Mouse (Mus musculus) MEL (cell line): ENCODE data around the gene Sycp1. TPM values are rescaled to one million over a fixed set of nuclear protein-coding genes. Genes with fewer than 3 reads are reported as not detected.

Experiments
- DNase-seq: peaks from one replicate; pipeline ENCODE4 v3.0.0; 2011; ENCODE audit warnings: low read depth, low spot score
- H3K27ac ChIP-seq: 2 replicates; pipeline ENCODE4 v1.5.1; 2012; ENCODE audit warnings: low read depth, mild to moderate bottlenecking, control low read depth, low read length, moderate library complexity; ENCODE audit not compliant: control insufficient read depth
- H3K27me3 ChIP-seq, 2 experiments: fragments of 150-350 bp in 1 of 2; sonication (generic) in 1 of 2; 2 replicates each; pipeline ENCODE4 v1.6.1; 2012; ENCODE audit warnings: low read length in 2 of 2, mild to moderate bottlenecking in 2 of 2, improper control_type of control experiment in 1 of 2, moderate library complexity in 1 of 2; ENCODE audit not compliant: insufficient read depth in 2 of 2, control insufficient read depth in 1 of 2
- H3K36me3 ChIP-seq, 2 experiments: 2 replicates each; pipeline ENCODE4 v1.6.1; 2012 to 2014; ENCODE audit warnings: low read length in 2 of 2, improper control_type of control experiment in 1 of 2, inconsistent platforms in 1 of 2, mild to moderate bottlenecking in 1 of 2; ENCODE audit not compliant: insufficient read depth in 2 of 2, control insufficient read depth in 1 of 2
- H3K4me1 ChIP-seq, 2 experiments: fragments of 150-350 bp in 1 of 2; sonication (generic) in 1 of 2; 2 replicates each; pipeline ENCODE4 v1.6.1; 2012; ENCODE audit warnings: low read length in 2 of 2, improper control_type of control experiment in 1 of 2, mild to moderate bottlenecking in 1 of 2; ENCODE audit not compliant: insufficient read depth in 2 of 2, control insufficient read depth in 1 of 2
- H3K4me3 ChIP-seq, 2 experiments: fragments of 150-350 bp in 1 of 2; sonication (generic) in 1 of 2; 2 replicates each; pipeline ENCODE4 v1.5.1; 2012; ENCODE audit warnings: low read depth in 2 of 2, low read length in 2 of 2, mild to moderate bottlenecking in 2 of 2, moderate library complexity in 2 of 2, control low read depth in 1 of 2, improper control_type of control experiment in 1 of 2; ENCODE audit not compliant: control insufficient read depth in 1 of 2, insufficient read depth in 1 of 2
- H3K79me2 ChIP-seq: 2 replicates; pipeline ENCODE4 v1.6.1; 2012; ENCODE audit warnings: mild to moderate bottlenecking, low read length, moderate library complexity; ENCODE audit not compliant: control insufficient read depth, poor library complexity, insufficient read depth
- H3K9ac ChIP-seq: 2 replicates; pipeline ENCODE4 v1.6.1; 2012; ENCODE audit warnings: low read depth, mild to moderate bottlenecking, control low read depth, low read length, moderate library complexity; ENCODE audit not compliant: control insufficient read depth, poor library complexity, severe bottlenecking
- H3K9me3 ChIP-seq: fragments of 150-350 bp; sonication (generic); replicated peaks from 2 replicates; pipeline ENCODE4 v1.6.1; 2012; ENCODE audit warnings: mild to moderate bottlenecking, low read length, improper control_type of control experiment, moderate library complexity; ENCODE audit not compliant: insufficient read depth
- BHLHE40 ChIP-seq: IDR thresholded peaks from 2 replicates; pipeline ENCODE4 v1.6.1; 2012; ENCODE audit warnings: low read depth, mild to moderate bottlenecking, inconsistent platforms, low read length, improper control_type of control experiment, borderline replicate concordance
- CHD1 ChIP-seq: IDR thresholded peaks from 2 replicates; pipeline ENCODE4 v1.6.1; 2012; ENCODE audit warnings: low read depth, mild to moderate bottlenecking, inconsistent platforms, low read length, improper control_type of control experiment
- CHD2 ChIP-seq: IDR thresholded peaks from 2 replicates; pipeline ENCODE4 v1.6.1; 2011; ENCODE audit warnings: low read length, improper control_type of control experiment
- E2F4 ChIP-seq: IDR thresholded peaks from 2 replicates; pipeline ENCODE4 v1.6.1; 2011; ENCODE audit warnings: low read depth, low read length, improper control_type of control experiment, borderline replicate concordance
- ETS1 ChIP-seq: IDR thresholded peaks from 2 replicates; pipeline ENCODE4 v1.6.1; 2012; ENCODE audit warnings: low read depth, mild to moderate bottlenecking, inconsistent platforms, low read length, improper control_type of control experiment, moderate library complexity
- GABPA ChIP-seq: IDR thresholded peaks from 2 replicates; pipeline ENCODE4 v1.6.1; 2012; ENCODE audit warnings: low read depth, mild to moderate bottlenecking, inconsistent platforms, low read length, improper control_type of control experiment, moderate library complexity
- GATA1 ChIP-seq: IDR thresholded peaks from 2 replicates; pipeline ENCODE4 v1.6.1; 2011; ENCODE audit warnings: low read depth, low read length, improper control_type of control experiment
- HCFC1 ChIP-seq: IDR thresholded peaks from 2 replicates; pipeline ENCODE4 v1.6.1; 2012; ENCODE audit warnings: low read depth, mild to moderate bottlenecking, inconsistent platforms, low read length, improper control_type of control experiment, moderate library complexity
- MAFK ChIP-seq: IDR thresholded peaks from 2 replicates; pipeline ENCODE4 v1.6.1; 2011; ENCODE audit warnings: low read depth, mild to moderate bottlenecking, low read length, improper control_type of control experiment, borderline replicate concordance
- MAX ChIP-seq: IDR thresholded peaks from 2 replicates; pipeline ENCODE4 v1.6.1; 2011; ENCODE audit warnings: low read length, improper control_type of control experiment
- MAZ ChIP-seq: IDR thresholded peaks from 2 replicates; pipeline ENCODE4 v1.6.1; 2012; ENCODE audit warnings: low read depth, mild to moderate bottlenecking, inconsistent platforms, low read length, improper control_type of control experiment
- MEF2A ChIP-seq: IDR thresholded peaks from 2 replicates; pipeline ENCODE4 v1.6.1; 2014; ENCODE audit warnings: low read depth, mild to moderate bottlenecking, inconsistent platforms, low read length, improper control_type of control experiment; ENCODE audit not compliant: poor library complexity, insufficient replicate concordance, severe bottlenecking; ENCODE audit errors: extremely low read depth
- MXI1 ChIP-seq: IDR thresholded peaks from 2 replicates; pipeline ENCODE4 v1.6.1; 2011; ENCODE audit warnings: mild to moderate bottlenecking, low read depth, low read length, improper control_type of control experiment
- NRF1 ChIP-seq: IDR thresholded peaks from 2 replicates; pipeline ENCODE4 v1.6.1; 2014; ENCODE audit warnings: low read depth, mild to moderate bottlenecking, inconsistent platforms, low read length, improper control_type of control experiment, moderate library complexity; ENCODE audit not compliant: poor library complexity, insufficient read depth, severe bottlenecking
- POLR2A ChIP-seq, 2 experiments: IDR thresholded peaks; 2 replicates each; pipeline ENCODE4 v1.6.1; 2011 to 2012; ENCODE audit warnings: low read length in 2 of 2, mild to moderate bottlenecking in 2 of 2, control low read depth in 1 of 2, improper control_type of control experiment in 1 of 2, low read depth in 1 of 2, moderate library complexity in 1 of 2; ENCODE audit not compliant: control insufficient read depth in 1 of 2, insufficient read depth in 1 of 2, poor library complexity in 1 of 2
- POLR2AphosphoS2 ChIP-seq: IDR thresholded peaks from 2 replicates; pipeline ENCODE4 v1.6.1; 2011; ENCODE audit warnings: low read length, improper control_type of control experiment
- POLR2AphosphoS5 ChIP-seq: IDR thresholded peaks from 2 replicates; pipeline ENCODE4 v1.6.1; 2012; ENCODE audit warnings: low read depth, borderline replicate concordance, mild to moderate bottlenecking, inconsistent platforms, low read length, moderate library complexity, mixed read lengths
- RCOR1 ChIP-seq: IDR thresholded peaks from 2 replicates; pipeline ENCODE4 v1.6.1; 2012; ENCODE audit warnings: low read depth, mild to moderate bottlenecking, inconsistent platforms, low read length, improper control_type of control experiment
- SIN3A ChIP-seq: IDR thresholded peaks from 2 replicates; pipeline ENCODE4 v1.6.1; 2012; ENCODE audit warnings: low read length, improper control_type of control experiment, inconsistent platforms
- SMC3 ChIP-seq: IDR thresholded peaks from 2 replicates; pipeline ENCODE4 v1.6.1; 2011; ENCODE audit warnings: low read depth, low read length, improper control_type of control experiment
- TAL1 ChIP-seq: IDR thresholded peaks from 2 replicates; pipeline ENCODE4 v1.6.1; 2012; ENCODE audit warnings: mild to moderate bottlenecking, inconsistent platforms, low read length, moderate library complexity, mixed read lengths
- TCF12 ChIP-seq: IDR thresholded peaks from 2 replicates; pipeline ENCODE4 v1.6.1; 2014; ENCODE audit warnings: low read depth, mild to moderate bottlenecking, inconsistent platforms, low read length, improper control_type of control experiment, moderate library complexity
- USF1 ChIP-seq: IDR thresholded peaks from 2 replicates; pipeline ENCODE4 v1.6.1; 2014; ENCODE audit warnings: low read depth, mild to moderate bottlenecking, inconsistent platforms, low read length, improper control_type of control experiment, moderate library complexity
- USF2 ChIP-seq, 2 experiments: IDR thresholded peaks; 2 replicates each; pipeline ENCODE4 v1.6.1; 2011 to 2012; ENCODE audit warnings: improper control_type of control experiment in 2 of 2, low read length in 2 of 2, borderline replicate concordance in 1 of 2, inconsistent platforms in 1 of 2, low read depth in 1 of 2, mild to moderate bottlenecking in 1 of 2; ENCODE audit not compliant: insufficient read depth in 1 of 2
- ZKSCAN1 ChIP-seq: IDR thresholded peaks from 2 replicates; pipeline ENCODE4 v1.6.1; 2012; ENCODE audit warnings: low read depth, mild to moderate bottlenecking, inconsistent platforms, low read length, improper control_type of control experiment, moderate library complexity
- ZMIZ1 ChIP-seq: IDR thresholded peaks from 2 replicates; pipeline ENCODE4 v1.6.1; 2012; ENCODE audit warnings: low read depth, mild to moderate bottlenecking, inconsistent platforms, low read length, improper control_type of control experiment, moderate library complexity
- polyA plus RNA-seq, 2 experiments: library from polyadenylated mRNA; stranded (reverse) in 1 of 2; unstranded in 1 of 2; fragments of >175 nt in 1 of 2; fragments of >200 nt in 1 of 2; gene quantifications; 2 replicates each; pipeline versions ENCODE4 v1.2.1 to v1.2.4; 2012; ENCODE audit warnings: low replicate concordance in 2 of 2, low read depth in 1 of 2; ENCODE audit not compliant: insufficient read length in 2 of 2, insufficient read depth in 1 of 2, missing spikeins in 1 of 2
- total RNA-seq: library from RNA; depleted of rRNA; stranded (reverse); fragments of 300-350 nt; gene quantifications from 2 replicates; pipeline ENCODE4 v1.2.3, GENCODE M21; 2012

Gene Sycp1
- total and polyA plus RNA-seq, 3 experiments, result 0.08 to 4.3 TPM; not detected in 1

- TF ChIP-seq CHD2 (no peak), MEF2A (no peak), POLR2A (IDR thresholded peaks at IDR 0.05; ENCODE audit: control insufficient read depth in 1 of 2, insufficient read depth in 1 of 2, low read depth in 1 of 2, low read length in 2 of 2, poor library complexity in 1 of 2) (no peak), MAFK (no peak), SIN3A (no peak), GATA1 (no peak), MXI1 (no peak), ZKSCAN1 (no peak), POLR2AphosphoS2 (no peak), MAX (no peak), HCFC1 (no peak), BHLHE40 (no peak), USF1 (no peak), TCF12 (no peak), ZMIZ1 (no peak), CHD1 (no peak)
- TF ChIP-seq, all 39 proteins: peak for 0
Observed at GRCm38 (mm10) chr3:102899136-102899535, 36.8 kb downstream of the Sycp1 start.

GRCm38 (mm10) chr3:102880529-102880928, 55.4 kb downstream of the Sycp1 start:
- Histone ChIP-seq H3K4me1 (no peaks in the 10 kb centered on the region), H3K27me3 (no peaks in the 10 kb centered on the region), H3K27ac (no peak overlapping the region), H3K4me3 (no peak overlapping the region), H3K79me2 (no peaks in the 10 kb centered on the region), H3K9ac (no peak overlapping the region), H3K9me3 (no peaks in the 10 kb centered on the region), H3K36me3 (no peaks in the 10 kb centered on the region)
- DNase-seq, result no peak
- TF ChIP-seq RCOR1 (no peak), MAZ (no peak), GABPA (no peak), TCF12 (no peak), POLR2AphosphoS5 (no peak), BHLHE40 (no peak), NRF1 (no peak), MAFK (no peak), ETS1 (no peak), E2F4 (no peak), USF2 (IDR thresholded peaks at IDR 0.05; ENCODE audit: borderline replicate concordance in 1 of 2, insufficient read depth in 1 of 2, low read depth in 1 of 2, low read length in 2 of 2) (no peak), TAL1 (no peak), HCFC1 (no peak), SIN3A (no peak), SMC3 (no peak), MAX (no peak)

More at GRCm38 (mm10) chr3:102899136-102899535, 36.8 kb downstream of the Sycp1 start:
- no peak for DNase-seq
- Histone ChIP-seq H3K36me3 (no peaks in the 10 kb centered on the region), H3K9ac (no peak overlapping the region), H3K27ac (no peak overlapping the region), H3K27me3 (no peaks in the 10 kb centered on the region), H3K79me2 (no peaks in the 10 kb centered on the region), H3K4me1 (no peaks in the 10 kb centered on the region), H3K4me3 (no peak overlapping the region), H3K9me3 (no peaks in the 10 kb centered on the region)
